Mouse (Mus musculus): ENCODE measurements at regions not wholly inside any gene's neighbourhood (a gene's known extent, or its start where the extent isn't known, plus 50 kb on each side); places are given as distances from the start of the nearest gene placed in this dataset.
A peak's percentile ranks its signal among the peaks of the same experiment; 100 is the strongest.

DNA sequence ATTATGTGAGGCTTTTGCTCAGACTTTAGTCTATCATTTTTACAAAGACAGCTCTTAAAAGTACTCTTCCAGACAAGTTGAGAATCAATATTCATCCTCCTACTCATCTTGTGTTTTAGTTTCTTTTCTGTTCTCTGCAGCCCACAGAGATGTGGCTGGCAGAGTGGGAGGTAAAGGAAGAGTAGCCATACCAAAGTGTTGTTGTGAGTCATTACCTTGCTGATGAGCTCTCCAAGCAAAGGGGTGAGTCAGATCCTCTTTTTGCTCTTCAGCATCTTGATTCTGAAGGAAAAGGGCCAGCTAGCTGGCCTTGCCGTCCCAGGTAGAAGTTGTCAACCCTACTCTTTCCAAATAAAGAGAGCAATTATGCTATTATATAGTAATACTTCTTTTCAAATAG, 192.6 kb downstream of the Gm9733 start:
- Histone ChIP-seq H3K4me2 (no peak overlapping the region), H3K9ac (no peak overlapping the region), H3K36me3 (ENCODE audit: insufficient read depth) (no peaks in the 10 kb centered on the region), H3K27ac (ENCODE audit: low read depth) (no peak overlapping the region), H3K4me3 (ENCODE audit: low read depth, low read length) (no peak overlapping the region), H3K27me3 (ENCODE audit: insufficient read depth, low read length) (no peaks in the 10 kb centered on the region), H3K4me1 (ENCODE audit: insufficient read depth) (no peaks in the 10 kb centered on the region), H3K9me3 (ENCODE audit: low read depth, low read length) (no peaks in the 10 kb centered on the region)
- no peak for DNase-seq
- no peak for TF ChIP-seq CTCF (IDR thresholded peaks at IDR 0.05; ENCODE audit: low read depth)
- WGBS, result 86% methylated on average over 1 of the region's 1 CpGs
- no peak for ATAC-seq (ENCODE audit: insufficient read depth)

DNA sequence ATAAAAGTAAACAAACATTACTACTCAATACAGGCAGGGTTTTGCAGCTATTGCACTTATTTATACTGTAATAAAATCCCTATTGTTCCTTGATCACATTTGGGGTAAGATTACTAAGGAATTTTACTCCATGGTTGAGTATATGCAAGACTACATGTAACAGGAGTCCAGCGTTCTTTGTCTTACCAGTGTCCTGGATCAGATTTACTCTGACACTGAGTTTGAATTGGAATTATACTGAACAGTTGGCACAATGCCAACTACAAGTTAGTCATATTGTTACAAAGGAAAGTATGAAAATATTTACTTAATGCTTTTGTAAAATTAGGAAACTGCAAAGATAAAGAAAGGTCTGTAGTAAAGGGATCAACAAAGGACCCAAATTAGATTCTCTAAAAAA, 178.4 kb downstream of the Gm9733 start:
- DNase-seq (peak; percentile 67), ATAC-seq (ENCODE audit: insufficient read depth) (0 out of 2 replicates have a peak, but pooled peaks have one; percentile 50)
- Histone ChIP-seq H3K4me2 (no peak overlapping the region), H3K4me3 (ENCODE audit: low read depth, low read length) (no peak overlapping the region), H3K9me3 (ENCODE audit: low read depth, low read length) (no peaks in the 10 kb centered on the region), H3K9ac (no peak overlapping the region), H3K4me1 (ENCODE audit: insufficient read depth) (no peaks in the 10 kb centered on the region), H3K36me3 (ENCODE audit: insufficient read depth) (no peaks in the 10 kb centered on the region), H3K27me3 (ENCODE audit: insufficient read depth, low read length) (no peaks in the 10 kb centered on the region), H3K27ac (ENCODE audit: low read depth) (peak overlapping the region; percentile 80; the same call in 1 of the 2 replicates)
- WGBS, result 27% methylated on average over 1 of the region's 1 CpGs
- TF ChIP-seq CTCF (IDR thresholded peaks at IDR 0.05; ENCODE audit: low read depth), result no peak

GRCm38 (mm10) chr3:15154153-15154552, 177.9 kb downstream of the Gm9733 start:
- H3K4me2 ChIP-seq, result no peak overlapping the region
- ATAC-seq (ENCODE audit: insufficient read depth) (peak; percentile 81; the same call in 1 of the 2 replicates), DNase-seq (peak; percentile 83)
- no peaks in the 10 kb centered on the region for H3K27me3 ChIP-seq (ENCODE audit: insufficient read depth, low read length)
- no peak for TF ChIP-seq CTCF (IDR thresholded peaks at IDR 0.05; ENCODE audit: low read depth)
- H3K4me3 ChIP-seq (ENCODE audit: low read depth, low read length), result no peak overlapping the region
- no peaks in the 10 kb centered on the region for H3K4me1 ChIP-seq (ENCODE audit: insufficient read depth)
- peak overlapping the region; percentile 80; the same call in 1 of the 2 replicates for H3K27ac ChIP-seq (ENCODE audit: low read depth)
- H3K9ac ChIP-seq, result no peak overlapping the region
- no peaks in the 10 kb centered on the region for H3K9me3 ChIP-seq (ENCODE audit: low read depth, low read length)
- 42% methylated on average over 3 of the region's 3 CpGs for WGBS
- H3K36me3 ChIP-seq (ENCODE audit: insufficient read depth), result no peaks in the 10 kb centered on the region

DNA sequence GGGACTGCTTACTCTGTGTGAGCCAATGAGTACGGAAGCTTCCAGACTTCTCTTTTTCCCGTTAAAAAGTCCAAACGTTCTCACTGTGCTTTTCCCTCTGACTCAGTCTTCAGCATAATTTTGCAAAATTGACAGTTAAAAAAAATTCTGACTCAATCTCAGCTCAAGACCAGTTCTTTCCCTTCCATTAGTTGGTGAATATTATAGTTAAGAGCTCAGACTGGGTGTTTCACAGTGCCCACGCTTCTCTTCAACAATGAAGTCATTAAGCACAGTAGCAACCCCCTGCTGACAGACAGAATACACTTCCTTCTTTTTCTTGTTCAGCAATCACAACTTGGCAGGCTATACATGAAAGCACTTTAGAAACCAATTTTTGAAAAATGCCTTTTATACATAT, 175.4 kb downstream of the Gm9733 start:
- TF ChIP-seq CTCF (IDR thresholded peaks at IDR 0.05; ENCODE audit: low read depth), result no peak
- no peaks in the 10 kb centered on the region for H3K4me1 ChIP-seq (ENCODE audit: insufficient read depth)

GRCm38 (mm10) chr3:15157842-15158241, 174.3 kb downstream of the Gm9733 start:
- no peaks in the 10 kb centered on the region for H3K36me3 ChIP-seq (ENCODE audit: insufficient read depth)
- H3K27me3 ChIP-seq (ENCODE audit: insufficient read depth, low read length), result no peaks in the 10 kb centered on the region
- H3K4me2 ChIP-seq, result no peak overlapping the region
- no peak for TF ChIP-seq CTCF (IDR thresholded peaks at IDR 0.05; ENCODE audit: low read depth)
- ATAC-seq (ENCODE audit: insufficient read depth), result no peak
- H3K9ac ChIP-seq, result no peak overlapping the region
- H3K4me3 ChIP-seq (ENCODE audit: low read depth, low read length), result no peak overlapping the region
- WGBS, result 44% methylated on average over 1 of the region's 1 CpGs
- DNase-seq, result no peak
- no peaks in the 10 kb centered on the region for H3K9me3 ChIP-seq (ENCODE audit: low read depth, low read length)
- no peak overlapping the region for H3K27ac ChIP-seq (ENCODE audit: low read depth)
- no peaks in the 10 kb centered on the region for H3K4me1 ChIP-seq (ENCODE audit: insufficient read depth)

More for the DNA sequence above, 175.4 kb downstream of the Gm9733 start:
- Histone ChIP-seq H3K4me3 (ENCODE audit: low read depth, low read length) (no peak overlapping the region), H3K36me3 (ENCODE audit: insufficient read depth) (no peaks in the 10 kb centered on the region), H3K9me3 (ENCODE audit: low read depth, low read length) (no peaks in the 10 kb centered on the region), H3K27ac (ENCODE audit: low read depth) (no peak overlapping the region), H3K27me3 (ENCODE audit: insufficient read depth, low read length) (no peaks in the 10 kb centered on the region), H3K4me2 (no peak overlapping the region), H3K9ac (no peak overlapping the region)
- ATAC-seq (ENCODE audit: insufficient read depth), result no peak
- 78% methylated on average over 4 of the region's 4 CpGs for WGBS
- no peak for DNase-seq

GRCm38 (mm10) chr3:15158926-15159325, 173.2 kb downstream of the Gm9733 start:
- DNase-seq, result no peak
- Histone ChIP-seq H3K4me1 (ENCODE audit: insufficient read depth) (no peaks in the 10 kb centered on the region), H3K36me3 (ENCODE audit: insufficient read depth) (no peaks in the 10 kb centered on the region), H3K27ac (ENCODE audit: low read depth) (no peak overlapping the region), H3K4me2 (no peak overlapping the region), H3K4me3 (ENCODE audit: low read depth, low read length) (no peak overlapping the region), H3K9me3 (ENCODE audit: low read depth, low read length) (no peaks in the 10 kb centered on the region), H3K9ac (no peak overlapping the region), H3K27me3 (ENCODE audit: insufficient read depth, low read length) (no peaks in the 10 kb centered on the region)
- no peak for TF ChIP-seq CTCF (IDR thresholded peaks at IDR 0.05; ENCODE audit: low read depth)
- ATAC-seq (ENCODE audit: insufficient read depth), result no peak
- WGBS, result 84% methylated on average over 8 of the region's 8 CpGs

DNA sequence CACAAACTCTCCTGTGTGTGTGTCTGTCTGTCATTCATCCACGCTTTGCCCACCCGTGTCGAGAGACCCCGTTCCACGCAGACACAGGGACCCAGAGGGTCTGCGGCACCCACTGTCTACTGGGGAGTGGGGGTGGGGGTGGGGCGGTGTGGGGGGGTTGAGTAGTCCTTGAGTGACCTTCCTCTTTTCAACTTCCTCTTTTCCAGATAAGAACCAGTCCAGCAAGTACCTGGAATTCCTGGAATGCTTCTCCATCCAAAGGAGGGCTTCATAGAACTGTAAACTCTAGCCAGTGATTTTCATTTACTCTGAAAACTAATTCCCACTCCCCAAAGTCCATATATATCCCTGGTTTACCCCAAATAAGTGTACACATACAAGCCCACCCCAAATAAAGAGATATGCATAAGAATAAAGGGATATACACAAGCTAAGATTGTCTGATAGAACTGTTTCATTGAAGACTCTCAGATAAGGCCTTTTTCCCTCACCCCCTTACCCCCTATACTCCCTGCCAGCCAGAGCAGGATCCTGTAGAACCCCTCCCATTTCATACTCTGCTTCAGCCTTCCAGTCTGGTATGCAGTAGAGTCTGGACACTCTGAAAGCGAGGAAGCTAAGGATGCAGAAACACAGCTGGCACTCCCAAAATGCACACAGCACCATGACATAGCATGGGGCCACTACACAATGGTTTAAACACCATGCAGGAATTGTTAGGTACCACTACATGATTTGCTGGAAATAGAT, 172.0 kb downstream of the Gm9733 start:
- ATAC-seq (ENCODE audit: insufficient read depth) (peak; percentile 89), DNase-seq (peak; percentile 37)
- no peaks in the 10 kb centered on the region for H3K27me3 ChIP-seq (ENCODE audit: insufficient read depth, low read length)
- WGBS, result 65% methylated on average over 8 of the region's 8 CpGs
- H3K4me2 ChIP-seq, result no peak overlapping the region
- H3K4me3 ChIP-seq (ENCODE audit: low read depth, low read length), result no peak overlapping the region
- H3K36me3 ChIP-seq (ENCODE audit: insufficient read depth), result no peaks in the 10 kb centered on the region
- H3K9me3 ChIP-seq (ENCODE audit: low read depth, low read length), result no peaks in the 10 kb centered on the region
- no peak for TF ChIP-seq CTCF (IDR thresholded peaks at IDR 0.05; ENCODE audit: low read depth)
- no peak overlapping the region for H3K9ac ChIP-seq
- H3K27ac ChIP-seq (ENCODE audit: low read depth), result peak overlapping the region; percentile 63
- H3K4me1 ChIP-seq (ENCODE audit: insufficient read depth), result no peaks in the 10 kb centered on the region

Data from lung, embryonic 14.5 days (tissue).